ENCODE assay signal across 1 mouse cellular context in genomic region chr4:147905090-147905659, GRCm38 (mm10).
TF ChIP-seq lines count a peak whose summit lies in the region.

No protein-coding gene starts in this region.

TF ChIP-seq in MEL, 35 proteins besides CTCF, POLR2A, EP300 and RAD21 (continued from another document):
- TF ChIP-seq MYC (IDR thresholded peaks at IDR 0.05; ENCODE audit: low read depth, low read length) (no peak), USF2 (IDR thresholded peaks at IDR 0.05; ENCODE audit: borderline replicate concordance in 1 of 2, insufficient read depth in 1 of 2, low read depth in 1 of 2, low read length in 2 of 2) (no peak), MXI1 (IDR thresholded peaks at IDR 0.05; ENCODE audit: low read depth, low read length) (no peak; the same call in 1 of the 2 replicates), MAFK (IDR thresholded peaks at IDR 0.05; ENCODE audit: borderline replicate concordance, low read depth, low read length) (no peak), BHLHE40 (IDR thresholded peaks at IDR 0.05; ENCODE audit: borderline replicate concordance, low read depth, low read length) (no peak)
